Mouse (Mus musculus): ENCODE results near the gene Mrpl43. TPM values are rescaled to one million over a fixed set of nuclear protein-coding genes. Genes with fewer than 3 reads are reported as not detected.

Gene Mrpl43
- polyA plus RNA-seq, 1 experiment from 2014 or later = 67.1 TPM

DNA sequence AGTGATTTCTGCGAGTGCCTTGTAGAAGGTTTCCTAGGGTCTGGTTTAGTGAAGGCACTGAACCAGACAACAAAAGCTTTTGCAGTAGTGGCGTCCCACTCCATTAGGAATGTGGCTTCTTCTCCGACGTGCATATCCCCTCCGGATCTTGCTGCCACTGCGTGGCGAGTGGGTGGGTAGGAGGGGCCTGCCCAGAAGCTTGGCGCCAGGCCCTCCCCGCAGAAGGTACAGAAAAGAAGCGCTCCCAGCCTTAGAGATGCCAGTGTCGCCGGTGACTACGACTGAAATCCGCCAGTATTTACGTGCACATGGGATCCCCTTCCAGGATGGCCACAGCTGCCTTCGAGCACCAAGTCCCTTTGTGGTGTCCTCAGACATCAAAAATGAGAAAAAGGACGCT lies 779 bp upstream of the Mrpl43 start:
- H3K4me3 ChIP-seq (ENCODE audit: low read depth, low read length) = peak overlapping the region; percentile 63
- peak overlapping the region; percentile 69 for H3K4me2 ChIP-seq (ENCODE audit: low read length)
- peaks cover 50% of the 10 kb centered on the region for H3K36me3 ChIP-seq (ENCODE audit: control insufficient read depth, insufficient read depth, low read length)
- ATAC-seq (no peak), DNase-seq (ENCODE audit: low spot score) (no peak)
- WGBS = 43% methylated on average over 17 of the region's 17 CpGs
- H3K9me3 ChIP-seq (replicated peaks; ENCODE audit: control insufficient read depth, low read length) = no peaks in the 10 kb centered on the region
- no peaks in the 10 kb centered on the region for H3K27me3 ChIP-seq (replicated peaks; ENCODE audit: control insufficient read depth, insufficient read depth, low read length)
- peak overlapping the region; percentile 78 for H3K9ac ChIP-seq (ENCODE audit: low read length)
- H3K27ac ChIP-seq (ENCODE audit: low read depth, low read length) = peak overlapping the region; percentile 67
- peaks cover 18% of the 10 kb centered on the region for H3K4me1 ChIP-seq (ENCODE audit: control insufficient read depth, insufficient read depth, low read length)

GRCm38 (mm10) chr19:45005444-45005843 lies 798 bp downstream of the Mrpl43 start, which contains the start of gene Twnk:
Gene Twnk (plus strand): TSS chr19:45005663.
- no peaks in the 10 kb centered on the region for H3K9me3 ChIP-seq (replicated peaks; ENCODE audit: control insufficient read depth, low read length)
- H3K36me3 ChIP-seq (ENCODE audit: control insufficient read depth, insufficient read depth, low read length) = peaks cover 50% of the 10 kb centered on the region
- H3K9ac ChIP-seq (ENCODE audit: low read length) = peak within 1 kb of the TSS; percentile 78
- ATAC-seq (0 out of 2 replicates have a peak, but pooled peaks have one; percentile 1), DNase-seq (ENCODE audit: low spot score) (no peak)
- peaks cover 18% of the 10 kb centered on the region for H3K4me1 ChIP-seq (ENCODE audit: control insufficient read depth, insufficient read depth, low read length)
- peak within 1 kb of the TSS; percentile 69 for H3K4me2 ChIP-seq (ENCODE audit: low read length)
- H3K27ac ChIP-seq (ENCODE audit: low read depth, low read length) = peak within 1 kb of the TSS; percentile 67
- 10% methylated on average over 16 of the region's 16 CpGs for WGBS
- H3K4me3 ChIP-seq (ENCODE audit: low read depth, low read length) = peak within 1 kb of the TSS; percentile 63
- no peaks in the 10 kb centered on the region for H3K27me3 ChIP-seq (replicated peaks; ENCODE audit: control insufficient read depth, insufficient read depth, low read length)

- peaks cover 18% of the 10 kb centered on the region for H3K4me1 ChIP-seq (ENCODE audit: control insufficient read depth, insufficient read depth, low read length)
- peaks cover 58% of the 10 kb centered on the region for H3K36me3 ChIP-seq (ENCODE audit: control insufficient read depth, insufficient read depth, low read length)
These were observed 2.3 kb downstream of the Mrpl43 start for GRCm38 (mm10) chr19:45003740-45004516.

DNA sequence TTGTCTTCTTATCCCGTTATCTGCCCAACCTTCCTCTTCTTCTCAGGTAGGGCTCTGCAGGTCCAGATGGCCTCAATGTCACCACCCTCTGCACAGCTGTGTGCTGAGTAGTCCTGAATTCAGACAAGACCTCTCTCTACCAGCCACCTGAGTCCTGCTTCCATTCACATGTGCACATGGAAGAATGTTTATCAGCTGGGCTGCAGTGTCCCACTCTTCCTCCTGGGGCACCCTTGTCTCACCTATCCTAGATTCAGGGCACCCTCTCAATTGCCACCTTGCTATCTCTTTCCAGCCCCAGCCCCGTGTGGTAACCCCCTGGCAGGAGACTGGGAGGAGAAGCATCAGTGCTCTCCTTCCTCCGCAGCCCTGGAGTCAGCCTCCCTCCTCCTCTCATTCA lies 3.9 kb downstream of the Mrpl43 start:
- Histone ChIP-seq H3K36me3 (ENCODE audit: control insufficient read depth, insufficient read depth, low read length) (peaks cover 71% of the 10 kb centered on the region), H3K9me3 (replicated peaks; ENCODE audit: control insufficient read depth, low read length) (no peaks in the 10 kb centered on the region), H3K9ac (ENCODE audit: low read length) (no peak overlapping the region), H3K27me3 (replicated peaks; ENCODE audit: control insufficient read depth, insufficient read depth, low read length) (no peaks in the 10 kb centered on the region), H3K27ac (ENCODE audit: low read depth, low read length) (no peak overlapping the region), H3K4me3 (ENCODE audit: low read depth, low read length) (no peak overlapping the region), H3K4me1 (ENCODE audit: control insufficient read depth, insufficient read depth, low read length) (peaks cover 13% of the 10 kb centered on the region), H3K4me2 (ENCODE audit: low read length) (no peak overlapping the region)
- ATAC-seq = no peak
- 66% methylated on average over 3 of the region's 3 CpGs for WGBS
- DNase-seq (ENCODE audit: low spot score) = no peak

More at GRCm38 (mm10) chr19:45003740-45004516, 2.3 kb downstream of the Mrpl43 start:
- no peaks in the 10 kb centered on the region for H3K27me3 ChIP-seq (replicated peaks; ENCODE audit: control insufficient read depth, insufficient read depth, low read length)
- no peak overlapping the region for H3K9ac ChIP-seq (ENCODE audit: low read length)
- DNase-seq (ENCODE audit: low spot score) (no peak), ATAC-seq (no peak)
- H3K4me3 ChIP-seq (ENCODE audit: low read depth, low read length) = no peak overlapping the region
- H3K9me3 ChIP-seq (replicated peaks; ENCODE audit: control insufficient read depth, low read length) = no peaks in the 10 kb centered on the region
- WGBS = 86% methylated on average over 7 of the region's 7 CpGs
- H3K4me2 ChIP-seq (ENCODE audit: low read length) = no peak overlapping the region
- H3K27ac ChIP-seq (ENCODE audit: low read depth, low read length) = no peak overlapping the region

GRCm38 (mm10) chr19:44999647-45000046 lies 6.6 kb downstream of the Mrpl43 start:
- Histone ChIP-seq H3K4me2 (ENCODE audit: low read length) (no peak overlapping the region), H3K9me3 (replicated peaks; ENCODE audit: control insufficient read depth, low read length) (no peaks in the 10 kb centered on the region), H3K9ac (ENCODE audit: low read length) (no peak overlapping the region), H3K27ac (ENCODE audit: low read depth, low read length) (no peak overlapping the region), H3K27me3 (replicated peaks; ENCODE audit: control insufficient read depth, insufficient read depth, low read length) (no peaks in the 10 kb centered on the region), H3K36me3 (ENCODE audit: control insufficient read depth, insufficient read depth, low read length) (peaks cover 81% of the 10 kb centered on the region), H3K4me1 (ENCODE audit: control insufficient read depth, insufficient read depth, low read length) (no peaks in the 10 kb centered on the region), H3K4me3 (ENCODE audit: low read depth, low read length) (no peak overlapping the region)
- DNase-seq (ENCODE audit: low spot score) (no peak), ATAC-seq (no peak)
- 90% methylated on average over 8 of the region's 8 CpGs for WGBS

DNA sequence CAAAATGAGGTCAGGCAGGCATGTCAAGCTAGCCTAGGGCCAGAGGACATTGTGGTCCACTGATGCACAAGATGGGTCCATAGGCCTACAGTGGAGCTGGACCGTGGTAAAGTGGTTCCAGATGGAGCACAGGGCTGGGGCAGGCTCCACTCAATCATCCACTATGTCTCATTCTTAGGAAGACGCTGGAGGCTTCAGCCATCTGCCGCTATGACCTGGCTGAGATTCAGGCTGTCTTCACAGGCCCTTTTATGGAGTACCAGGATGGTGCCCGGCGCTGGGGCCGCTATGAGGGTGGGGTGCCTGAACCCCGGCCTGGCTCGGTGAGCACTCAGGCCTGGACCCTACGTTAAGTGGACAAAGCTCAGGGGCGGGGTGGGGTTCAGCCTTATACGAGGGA lies 8.5 kb downstream of the Mrpl43 start:
- ATAC-seq (no peak), DNase-seq (ENCODE audit: low spot score) (no peak)
- Histone ChIP-seq H3K27ac (ENCODE audit: low read depth, low read length) (no peak overlapping the region), H3K36me3 (ENCODE audit: control insufficient read depth, insufficient read depth, low read length) (peaks cover 76% of the 10 kb centered on the region), H3K4me2 (ENCODE audit: low read length) (no peak overlapping the region), H3K9ac (ENCODE audit: low read length) (no peak overlapping the region), H3K4me3 (ENCODE audit: low read depth, low read length) (no peak overlapping the region), H3K9me3 (replicated peaks; ENCODE audit: control insufficient read depth, low read length) (no peaks in the 10 kb centered on the region), H3K27me3 (replicated peaks; ENCODE audit: control insufficient read depth, insufficient read depth, low read length) (no peaks in the 10 kb centered on the region), H3K4me1 (ENCODE audit: control insufficient read depth, insufficient read depth, low read length) (no peaks in the 10 kb centered on the region)
- 91% methylated on average over 11 of the region's 11 CpGs for WGBS

DNA sequence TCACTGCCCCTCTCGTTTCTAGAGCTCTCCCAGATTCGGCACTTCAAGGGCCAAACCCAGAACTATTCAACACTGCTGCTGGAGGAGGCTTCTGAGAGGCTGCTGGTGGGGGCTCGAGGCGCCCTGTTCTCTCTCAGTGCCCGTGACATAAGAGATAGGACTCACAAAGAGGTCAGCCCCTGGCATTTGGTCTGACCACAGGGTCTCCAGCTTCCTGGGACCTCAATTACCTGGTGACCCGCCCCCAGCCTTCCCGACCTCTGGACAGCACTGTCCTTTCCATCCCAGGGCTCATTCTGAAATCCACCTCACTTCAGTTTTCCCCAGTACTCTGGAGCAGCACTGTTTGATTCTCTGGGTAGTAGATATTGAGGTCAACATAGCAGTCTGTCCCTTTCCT lies 13.5 kb downstream of the Mrpl43 start:
- no peak for ATAC-seq
- WGBS = 72% methylated on average over 7 of the region's 7 CpGs

DNA sequence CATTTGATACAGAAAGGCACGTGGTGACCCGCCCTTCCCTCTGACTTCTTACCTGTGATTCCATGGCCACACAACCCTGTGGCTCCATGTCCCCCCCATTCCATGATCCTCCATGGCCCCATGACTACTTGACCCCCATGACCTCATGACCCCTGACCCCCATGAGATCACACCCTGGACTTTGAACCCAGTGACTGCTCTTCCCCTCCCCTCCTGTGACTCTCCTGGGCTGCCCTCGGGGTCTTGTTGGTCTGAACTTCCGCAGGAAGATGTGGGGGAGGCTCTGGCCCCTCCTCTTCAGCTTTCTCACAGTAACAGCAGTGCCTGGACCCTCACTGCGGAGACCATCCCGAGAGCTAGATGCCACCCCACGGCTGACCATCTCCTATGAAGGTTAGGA lies 14.0 kb downstream of the Mrpl43 start:
- 65% methylated on average over 7 of the region's 7 CpGs for WGBS
- no peak overlapping the region for H3K27ac ChIP-seq (ENCODE audit: low read depth, low read length)
- no peak overlapping the region for H3K4me2 ChIP-seq (ENCODE audit: low read length)
- DNase-seq (ENCODE audit: low spot score) (no peak), ATAC-seq (no peak)
- no peak overlapping the region for H3K9ac ChIP-seq (ENCODE audit: low read length)
- H3K4me1 ChIP-seq (ENCODE audit: control insufficient read depth, insufficient read depth, low read length) = peaks cover 7% of the 10 kb centered on the region
- no peaks in the 10 kb centered on the region for H3K27me3 ChIP-seq (replicated peaks; ENCODE audit: control insufficient read depth, insufficient read depth, low read length)
- H3K36me3 ChIP-seq (ENCODE audit: control insufficient read depth, insufficient read depth, low read length) = peaks cover 28% of the 10 kb centered on the region
- H3K4me3 ChIP-seq (ENCODE audit: low read depth, low read length) = no peak overlapping the region
- H3K9me3 ChIP-seq (replicated peaks; ENCODE audit: control insufficient read depth, low read length) = no peaks in the 10 kb centered on the region

More for the DNA sequence above, 13.5 kb downstream of the Mrpl43 start:
- no peak overlapping the region for H3K9ac ChIP-seq (ENCODE audit: low read length)
- no peak overlapping the region for H3K27ac ChIP-seq (ENCODE audit: low read depth, low read length)
- DNase-seq (ENCODE audit: low spot score) = no peak
- peaks cover 32% of the 10 kb centered on the region for H3K36me3 ChIP-seq (ENCODE audit: control insufficient read depth, insufficient read depth, low read length)
- no peak overlapping the region for H3K4me3 ChIP-seq (ENCODE audit: low read depth, low read length)
- H3K4me2 ChIP-seq (ENCODE audit: low read length) = no peak overlapping the region
- H3K9me3 ChIP-seq (replicated peaks; ENCODE audit: control insufficient read depth, low read length) = no peaks in the 10 kb centered on the region
- H3K27me3 ChIP-seq (replicated peaks; ENCODE audit: control insufficient read depth, insufficient read depth, low read length) = no peaks in the 10 kb centered on the region
- peaks cover 7% of the 10 kb centered on the region for H3K4me1 ChIP-seq (ENCODE audit: control insufficient read depth, insufficient read depth, low read length)

DNA sequence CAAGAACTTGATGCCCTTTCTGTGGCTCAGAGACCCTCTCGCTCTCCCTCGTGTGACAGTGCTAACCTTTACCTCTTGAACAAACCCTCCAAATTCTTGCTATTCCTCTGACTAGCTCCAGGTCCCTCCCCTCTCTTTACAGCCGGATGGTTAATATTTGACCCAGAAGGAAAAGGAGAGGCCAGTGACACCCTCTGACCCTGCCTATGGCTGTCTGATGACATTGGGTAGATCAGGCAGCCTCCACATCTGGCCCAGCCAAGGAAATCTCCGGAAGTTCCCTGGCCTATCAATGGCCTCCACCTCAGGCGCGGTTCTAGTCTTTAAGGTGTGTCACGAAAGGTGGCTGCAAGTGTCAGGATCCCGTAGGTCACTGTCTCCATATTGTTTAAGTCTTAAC lies 15.2 kb downstream of the Mrpl43 start:
- no peaks in the 10 kb centered on the region for H3K9me3 ChIP-seq (replicated peaks; ENCODE audit: control insufficient read depth, low read length)
- no peak for DNase-seq (ENCODE audit: low spot score)
- H3K27ac ChIP-seq (ENCODE audit: low read depth, low read length) = no peak overlapping the region
- H3K4me3 ChIP-seq (ENCODE audit: low read depth, low read length) = no peak overlapping the region
- no peak for ATAC-seq
- WGBS = 85% methylated on average over 8 of the region's 8 CpGs
- no peaks in the 10 kb centered on the region for H3K27me3 ChIP-seq (replicated peaks; ENCODE audit: control insufficient read depth, insufficient read depth, low read length)
- H3K4me1 ChIP-seq (ENCODE audit: control insufficient read depth, insufficient read depth, low read length) = peaks cover 7% of the 10 kb centered on the region
- H3K9ac ChIP-seq (ENCODE audit: low read length) = no peak overlapping the region
- no peak overlapping the region for H3K4me2 ChIP-seq (ENCODE audit: low read length)
- peaks cover 18% of the 10 kb centered on the region for H3K36me3 ChIP-seq (ENCODE audit: control insufficient read depth, insufficient read depth, low read length)

All from forebrain, embryonic 14.5 days (tissue).